Mouse (Mus musculus): ENCODE measurements around the gene Hdac2.

Gene Hdac2

DNA sequence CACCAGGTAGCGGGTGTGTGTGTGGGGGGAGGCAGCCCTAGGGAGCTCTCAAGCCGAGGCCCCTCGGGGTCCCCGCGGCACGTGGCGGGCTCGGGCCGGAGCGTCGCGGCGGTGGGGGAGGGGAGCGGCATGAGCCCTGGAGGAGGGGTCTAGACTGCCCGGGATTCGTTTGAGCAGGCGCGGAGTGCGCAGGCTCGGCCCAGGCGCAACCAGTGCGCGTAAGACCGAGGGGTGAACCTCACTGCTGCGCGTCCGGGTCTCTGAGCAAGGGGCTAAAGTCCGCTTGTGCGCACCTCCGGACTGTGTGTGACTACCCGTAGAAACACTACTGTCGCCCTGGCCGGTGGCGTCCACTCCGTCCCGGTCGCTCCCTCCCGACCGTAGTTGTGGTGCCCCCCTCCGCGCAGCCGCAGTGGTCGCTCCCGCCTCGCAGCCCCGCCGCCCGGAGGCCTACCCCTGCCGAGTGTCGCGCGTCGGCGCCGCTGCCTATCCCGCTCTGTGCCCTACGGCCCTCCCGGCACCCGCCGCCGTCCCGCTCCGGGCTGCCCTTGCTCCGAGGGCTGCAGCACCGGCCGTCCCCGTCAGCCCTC lies at the start of gene Hdac2:
Gene Hdac2, plus strand, starts transcription at position 459 of the 590 bp plus-strand sequence.
- peak; percentile 72 for DNase-seq (ENCODE audit: low read depth, low spot score)

DNA sequence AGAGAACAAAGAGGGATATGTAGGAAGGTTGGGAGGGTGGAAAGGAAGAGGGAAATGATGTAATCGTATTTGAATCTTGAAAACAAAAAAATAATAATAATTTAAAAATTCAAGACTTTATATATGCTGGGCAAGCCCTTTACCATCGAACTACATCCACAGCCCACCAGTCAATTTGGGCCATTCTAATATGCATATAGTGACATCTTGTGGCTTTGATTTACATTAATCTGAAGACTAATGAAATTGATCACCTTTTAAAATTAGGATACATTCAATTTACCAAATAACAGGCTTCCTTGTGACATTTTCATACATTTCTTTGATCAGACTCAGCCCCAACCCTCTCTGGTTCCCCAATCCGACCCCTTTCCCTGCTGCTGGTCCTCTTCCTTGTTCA lies 46.1 kb upstream of the Hdac2 start:
- DNase-seq (ENCODE audit: low read depth, low spot score): no peak

DNA sequence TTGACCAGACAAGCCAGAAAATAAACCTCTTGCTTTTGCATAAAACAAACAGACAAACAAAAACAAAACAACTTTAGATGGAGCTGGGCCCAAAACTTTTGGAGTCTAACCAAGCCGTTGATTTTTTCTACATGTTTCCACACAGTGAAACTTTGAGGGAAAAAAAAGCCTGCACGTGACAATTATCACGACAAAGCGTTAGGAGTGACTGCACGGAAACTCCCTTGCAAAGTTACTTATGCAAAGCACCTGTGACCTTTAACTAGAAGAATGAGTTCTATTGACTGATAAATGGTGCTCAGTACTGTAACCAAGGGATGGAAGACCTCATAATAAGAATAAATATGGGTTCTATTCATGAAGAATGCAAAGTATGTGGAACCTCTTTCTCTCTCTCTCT lies 38.5 kb upstream of the Hdac2 start:
- DNase-seq (ENCODE audit: low read depth, low spot score): no peak

DNA sequence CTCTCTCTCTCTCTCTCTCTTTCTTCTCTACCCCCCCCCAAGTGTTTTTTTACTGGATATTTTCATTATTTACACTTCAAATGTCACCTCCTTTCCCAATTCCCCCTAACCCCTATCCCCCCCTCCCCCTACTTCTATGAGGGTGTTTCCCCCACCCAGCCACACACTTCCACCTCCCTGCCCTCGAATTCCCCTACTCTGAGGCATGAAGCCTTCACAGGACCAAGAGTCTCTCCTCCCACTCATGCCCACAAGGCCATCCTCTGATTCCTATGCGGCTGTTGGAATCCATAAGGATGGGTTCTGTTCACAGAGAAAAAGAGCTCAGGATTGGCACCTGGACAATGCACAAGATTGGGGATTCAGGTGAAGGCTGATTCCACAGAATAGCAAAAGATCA lies 38.1 kb upstream of the Hdac2 start:
- DNase-seq (ENCODE audit: low read depth, low spot score): no peak

DNA sequence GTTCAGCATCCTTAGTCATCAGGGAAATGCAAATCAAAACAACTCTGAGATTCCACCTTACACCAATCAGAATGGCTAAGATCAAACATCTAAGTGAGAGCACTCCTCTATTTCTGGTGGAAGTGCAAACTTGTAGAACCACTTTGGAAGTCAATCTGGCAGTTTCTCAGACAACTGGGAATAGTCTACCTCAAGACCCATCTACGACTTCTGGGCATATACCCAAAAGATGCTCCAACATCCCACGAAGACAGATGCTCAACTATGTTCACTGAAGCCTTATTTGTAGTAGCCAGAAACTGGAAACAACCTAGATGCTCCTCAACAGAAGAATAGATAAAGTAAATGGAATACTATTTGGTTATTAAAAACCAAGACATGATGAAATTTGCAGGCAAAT lies 22.6 kb upstream of the Hdac2 start:
- DNase-seq (ENCODE audit: low read depth, low spot score): no peak

DNA sequence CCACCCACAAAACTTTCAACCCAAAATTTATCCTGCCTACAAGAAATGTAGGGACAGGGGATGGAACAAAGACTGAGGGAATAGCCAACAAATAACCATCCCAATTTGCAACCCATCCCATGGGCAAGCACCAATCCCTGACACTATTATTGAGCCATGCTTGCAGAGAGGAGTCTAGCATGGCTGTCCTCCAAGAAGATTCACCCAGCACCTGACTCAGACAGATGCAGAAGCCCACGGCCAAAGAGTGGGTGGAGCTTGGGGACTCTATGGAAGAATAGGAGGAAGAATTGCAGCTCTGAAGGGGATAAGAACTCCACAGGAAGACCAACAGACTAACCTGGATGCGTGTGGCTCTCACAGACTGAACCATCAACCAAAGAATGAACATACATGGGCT lies 21.7 kb upstream of the Hdac2 start:
- no peak for DNase-seq (ENCODE audit: low read depth, low spot score)

DNA sequence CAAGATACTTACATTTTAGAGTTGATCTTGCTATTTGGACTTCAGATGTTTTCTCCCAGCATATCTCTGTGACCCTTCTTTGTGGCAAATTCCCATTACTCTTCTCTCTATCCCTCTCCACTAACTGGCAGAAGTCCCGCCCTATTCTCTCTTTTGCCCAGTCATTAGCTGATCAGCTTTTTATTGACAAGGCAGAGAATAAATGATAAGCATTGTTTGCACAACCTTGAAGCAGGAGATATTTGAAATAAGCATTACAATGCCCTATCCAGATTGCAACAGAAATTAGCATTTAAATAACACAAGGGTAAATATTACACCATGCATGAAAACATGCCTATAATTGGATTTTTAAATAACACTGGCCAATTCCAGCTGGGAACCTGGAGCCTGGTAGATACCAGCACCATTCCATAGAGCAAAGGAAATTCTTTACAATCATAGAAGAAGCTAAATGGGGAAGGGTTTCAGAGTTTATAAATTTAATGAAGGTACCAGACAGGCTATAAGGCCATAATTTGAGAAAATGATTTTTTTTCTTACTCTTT lies 14.7 kb upstream of the Hdac2 start:
- no peak for DNase-seq (ENCODE audit: low read depth, low spot score)

DNA sequence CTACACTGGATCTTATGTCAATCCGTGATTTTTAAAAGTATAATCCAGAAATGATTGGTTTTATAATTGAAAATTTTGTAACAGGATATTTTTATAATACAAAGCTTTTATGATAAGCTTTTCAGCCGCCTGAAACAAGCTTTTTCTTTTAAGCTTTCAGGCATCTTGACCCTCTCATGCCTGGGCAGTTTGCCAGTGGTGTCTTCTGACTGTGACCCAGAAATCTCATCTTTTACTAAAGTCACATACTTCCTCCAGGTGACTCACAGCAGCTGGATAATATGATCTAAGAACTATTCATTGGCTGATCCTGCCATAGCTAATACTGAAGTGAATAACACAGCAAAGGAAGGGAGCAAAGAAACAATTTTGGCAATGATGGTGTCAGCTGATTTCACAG lies 9.9 kb upstream of the Hdac2 start:
- no peak for DNase-seq (ENCODE audit: low read depth, low spot score)

DNA sequence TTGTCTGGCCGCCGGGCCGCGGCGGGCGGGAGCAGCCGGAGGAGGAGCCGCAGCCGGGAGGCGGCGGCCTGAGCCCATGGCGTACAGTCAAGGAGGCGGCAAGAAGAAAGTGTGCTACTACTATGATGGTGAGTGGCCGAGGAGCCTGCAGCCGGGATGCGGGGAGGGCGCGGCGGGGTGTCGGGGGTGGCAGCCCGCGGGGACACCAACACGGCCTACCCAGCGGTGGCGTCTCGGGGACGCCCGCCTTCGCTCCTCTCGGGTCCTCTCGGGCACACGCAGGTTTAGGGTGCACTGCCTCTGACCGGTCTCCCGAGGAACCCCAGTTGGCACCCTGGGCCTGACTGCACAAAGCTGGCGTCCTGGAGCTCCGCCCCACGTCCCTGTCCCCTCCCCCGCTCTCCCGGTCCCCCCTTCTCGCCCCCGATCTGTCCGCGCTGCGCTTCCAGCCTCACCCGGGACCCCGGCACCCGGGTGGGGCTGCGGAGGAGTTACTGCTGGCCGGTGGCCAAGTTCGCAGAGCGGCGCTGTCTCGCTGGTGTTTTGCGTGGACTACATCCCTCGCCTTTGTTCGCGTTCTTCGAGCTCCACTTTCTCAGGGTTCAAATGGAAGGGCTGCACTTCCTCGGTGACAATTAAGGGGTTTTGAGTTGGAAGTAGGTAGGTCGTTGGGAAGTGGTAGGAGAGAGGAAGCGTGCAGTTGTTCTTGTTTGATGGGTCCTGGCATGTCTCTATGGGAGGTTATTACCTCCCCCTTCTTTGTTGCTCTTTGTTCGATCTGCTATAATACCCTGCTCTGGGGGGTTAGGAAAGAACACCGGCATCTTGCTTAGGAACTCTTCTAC lies 554 bp downstream of the Hdac2 start:
- DNase-seq (ENCODE audit: low read depth, low spot score): peak; percentile 16

DNA sequence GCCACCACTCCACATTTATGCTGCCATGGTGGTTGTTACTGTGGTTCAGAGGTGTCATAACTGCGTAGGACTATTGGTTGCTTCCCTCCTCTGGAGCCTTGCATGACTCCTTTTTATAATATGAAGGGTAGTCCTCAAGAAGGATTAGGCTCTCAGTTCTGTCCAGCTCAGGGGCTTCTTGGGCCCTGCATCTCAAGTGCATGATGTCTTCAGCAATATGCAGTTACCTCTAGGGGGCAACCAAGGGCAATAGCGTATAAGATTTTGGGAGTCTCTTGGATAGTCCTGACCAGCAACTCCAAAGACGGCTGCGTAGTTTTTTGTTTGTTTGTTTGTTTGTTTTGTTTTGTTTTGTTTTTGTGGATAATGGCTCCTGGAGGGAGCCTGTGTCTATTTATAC lies 7.5 kb downstream of the Hdac2 start:
- DNase-seq (ENCODE audit: low read depth, low spot score): no peak

DNA sequence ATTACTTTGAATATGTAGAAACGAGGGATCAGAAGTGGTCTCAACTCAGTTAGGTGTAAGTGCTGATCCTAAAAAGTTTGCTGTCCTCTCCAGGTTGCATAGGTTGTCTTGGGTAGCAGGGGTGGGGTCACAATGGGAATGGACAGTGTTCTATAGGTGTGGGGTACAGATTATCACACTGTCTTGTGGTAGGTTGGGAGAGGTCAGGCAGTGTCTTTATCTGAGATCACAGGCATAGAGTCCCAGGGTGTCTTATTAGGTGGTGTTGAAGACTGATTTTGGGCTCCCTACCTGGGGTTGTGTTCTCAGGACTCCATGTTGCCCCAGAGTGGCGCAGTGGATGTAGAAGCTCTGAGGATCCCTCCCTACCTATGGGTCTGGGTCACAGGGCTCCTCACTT lies 17.8 kb downstream of the Hdac2 start:
- no peak for DNase-seq (ENCODE audit: low read depth, low spot score)

DNA sequence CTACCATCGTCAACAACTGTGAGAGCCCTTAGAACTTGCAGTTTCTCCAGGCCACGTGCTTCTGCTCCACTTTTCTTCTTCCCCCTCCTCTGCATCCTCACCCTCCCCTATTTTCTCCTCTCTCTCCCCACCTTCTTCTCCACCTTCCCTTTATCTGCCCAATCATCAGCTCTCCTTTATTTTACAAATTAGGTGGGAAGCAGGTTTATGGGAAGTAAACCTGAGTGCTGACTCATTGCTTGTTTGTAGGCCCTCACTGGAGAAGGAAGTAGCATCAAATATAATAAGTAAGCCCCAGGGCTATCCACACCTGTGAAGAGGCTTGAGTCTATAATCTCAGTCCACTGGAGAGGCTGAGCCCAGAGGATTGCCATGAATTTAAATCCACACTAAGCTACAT lies 26.5 kb downstream of the Hdac2 start:
- DNase-seq (ENCODE audit: low read depth, low spot score): no peak

DNA sequence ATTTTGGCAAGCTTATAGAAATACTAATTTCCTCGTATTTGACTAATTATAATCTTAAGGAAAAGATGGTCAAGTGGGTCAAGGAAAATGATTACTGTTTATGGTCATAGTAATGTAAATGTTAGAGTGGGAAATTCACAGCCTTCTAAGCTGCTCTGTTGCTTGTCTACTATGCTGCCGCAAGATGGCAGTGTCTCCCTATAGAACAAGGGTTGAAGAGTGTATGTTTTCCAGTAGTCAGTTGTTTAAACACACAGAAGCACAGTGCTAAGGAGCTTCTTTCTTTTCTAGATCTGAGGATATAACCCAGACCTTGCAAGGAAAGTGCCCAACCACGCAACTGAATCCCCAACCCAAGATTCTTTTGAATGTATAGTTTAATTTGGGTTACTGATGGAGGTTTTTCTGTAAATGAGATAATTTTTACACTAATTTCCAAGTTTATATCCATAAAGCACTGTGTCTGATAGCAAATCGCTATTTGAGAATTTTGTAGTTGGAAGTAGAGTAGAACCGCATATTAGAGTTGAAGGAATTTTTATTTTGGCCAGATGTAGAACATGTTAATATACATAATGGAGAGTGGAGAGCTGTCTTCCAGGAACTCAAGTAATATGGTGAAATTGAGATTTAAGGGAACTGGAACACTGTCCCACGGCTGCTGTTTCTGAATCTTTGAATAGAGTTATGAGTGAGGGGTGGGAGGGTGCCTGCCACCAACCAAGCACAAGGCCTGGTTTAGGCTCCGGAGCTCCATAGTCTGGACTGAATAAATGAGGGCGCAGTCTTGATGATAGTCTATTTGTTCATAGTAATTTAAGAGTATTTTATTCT lies 40.1 kb downstream of the Hdac2 start:
- peak; percentile 31 for DNase-seq (ENCODE audit: low read depth, low spot score)

DNA sequence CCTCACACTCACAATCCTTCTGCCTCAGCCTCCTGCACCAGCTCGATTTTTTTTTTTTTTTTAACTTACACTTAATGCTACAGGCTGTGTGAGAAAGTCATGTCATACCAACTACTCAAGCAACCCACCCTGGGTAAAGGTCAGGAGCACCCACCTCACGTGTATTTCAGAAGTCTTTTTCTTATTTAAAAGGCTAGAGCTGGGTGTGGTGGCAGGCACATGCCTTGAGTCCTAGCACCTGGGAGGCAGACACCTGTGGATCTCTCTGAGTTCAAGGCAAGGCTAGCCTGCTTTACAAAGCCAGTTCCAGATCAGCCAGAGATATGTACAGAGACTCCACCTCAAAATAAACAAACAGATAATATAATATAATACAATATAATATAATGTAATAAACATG lies 41.4 kb downstream of the Hdac2 start:
- DNase-seq (ENCODE audit: low read depth, low spot score): no peak

DNA sequence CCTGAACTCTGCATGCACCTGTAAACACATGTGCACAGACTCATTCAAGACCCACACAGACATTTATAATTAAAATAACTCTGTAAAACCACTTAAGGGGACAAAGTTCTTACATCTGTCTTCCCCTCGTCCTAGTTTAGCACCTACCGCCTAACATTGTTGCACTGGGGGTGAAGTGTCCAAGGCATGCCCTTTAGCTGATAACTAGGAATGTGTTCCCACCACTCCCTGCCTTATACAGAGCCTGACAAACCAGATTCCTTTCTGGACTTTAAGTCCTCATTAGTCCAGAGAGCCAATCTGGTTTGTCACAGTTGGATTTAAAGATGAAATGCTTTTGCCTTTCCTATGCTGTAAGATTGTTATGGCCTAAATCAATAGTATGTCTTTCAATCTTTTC lies 41.9 kb downstream of the Hdac2 start:
- no peak for DNase-seq (ENCODE audit: low read depth, low spot score)

DNA sequence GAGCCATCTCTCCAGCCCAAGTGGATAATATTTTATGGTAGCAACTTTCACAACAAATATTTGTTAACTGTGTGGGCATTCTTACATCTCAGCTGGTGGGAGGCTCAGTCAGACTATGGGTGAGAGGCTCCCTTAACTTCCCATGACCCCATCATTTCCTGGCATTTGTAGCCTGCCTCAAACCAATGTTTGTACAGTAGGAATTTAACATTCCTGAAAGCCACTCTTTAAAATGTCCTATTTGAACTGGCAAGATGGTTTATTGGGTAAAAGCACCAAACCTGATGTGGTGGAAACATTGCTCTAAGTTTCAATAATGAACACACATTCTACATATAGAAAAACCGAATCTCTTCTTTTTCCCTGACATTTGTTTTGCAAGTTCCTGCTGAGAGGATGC lies 50.0 kb downstream of the Hdac2 start:
- DNase-seq (ENCODE audit: low read depth, low spot score): no peak

DNA sequence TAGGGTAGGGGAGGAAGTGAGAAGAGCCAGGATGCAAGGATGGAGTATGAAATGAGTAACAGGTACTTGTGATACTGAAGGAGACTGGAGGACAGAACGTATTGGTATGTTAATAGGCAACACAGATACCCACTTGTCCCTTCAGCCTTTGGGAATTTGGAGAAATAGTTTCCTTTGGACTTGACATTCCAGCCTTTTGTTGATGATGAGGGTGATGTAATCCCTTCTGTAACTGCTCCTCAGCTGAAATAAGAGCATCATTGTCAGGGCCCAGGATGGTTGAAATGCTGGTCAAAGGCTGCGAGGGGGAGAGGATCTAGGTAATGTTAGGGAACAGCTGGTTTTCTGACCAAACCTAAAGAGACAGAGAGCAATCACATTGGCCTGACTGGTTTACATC lies 54.3 kb downstream of the Hdac2 start:
- DNase-seq (ENCODE audit: low read depth, low spot score): no peak

DNA sequence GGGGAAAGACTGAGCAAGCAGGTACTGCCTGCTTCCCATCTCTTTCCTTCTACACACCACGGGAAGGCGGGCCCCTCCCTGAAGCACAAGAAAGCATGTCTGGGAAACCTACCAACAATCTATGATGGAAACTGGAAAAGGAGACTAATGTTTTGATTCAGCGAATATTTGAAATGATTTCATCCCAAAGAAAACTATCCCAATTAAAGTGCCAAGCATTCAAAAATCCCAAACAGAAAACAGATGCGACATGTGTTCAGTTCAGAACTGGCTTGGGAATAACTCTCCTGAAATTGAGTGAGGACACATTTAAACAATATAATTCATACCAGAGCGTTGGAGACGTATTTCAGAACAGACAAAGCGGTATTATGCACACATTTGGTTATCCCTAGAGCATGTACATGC lies 60.8 kb downstream of the Hdac2 start:
- DNase-seq (ENCODE audit: low read depth, low spot score): no peak

DNA sequence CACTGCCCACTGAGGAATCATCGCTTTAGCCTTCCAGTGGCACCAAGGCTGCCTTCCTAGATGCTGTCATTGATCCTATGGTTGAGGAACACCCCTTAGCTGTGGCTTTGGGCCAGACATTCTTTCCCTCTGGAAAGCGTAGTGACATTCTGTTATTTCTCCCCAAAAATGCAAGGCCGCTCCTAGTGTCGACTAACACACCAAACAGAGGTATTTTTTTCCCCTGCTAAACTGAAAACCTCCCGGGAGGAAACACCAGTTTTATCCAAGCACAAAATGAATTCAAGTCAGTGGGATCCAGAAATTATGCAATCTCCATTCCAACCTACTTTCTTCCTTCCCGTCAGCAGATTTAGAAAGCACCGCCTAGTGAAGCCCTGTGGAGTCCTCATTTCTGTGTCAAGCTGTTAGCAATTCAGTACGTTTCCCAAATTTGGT lies 73.3 kb downstream of the Hdac2 start:
- no peak for DNase-seq (ENCODE audit: low read depth, low spot score)
